Mouse (Mus musculus) urinary bladder, postnatal 25 days (tissue): ENCODE measurements around the gene 1700013G24Rik.

ENCODE experiments used
- DNase-seq: peaks from one replicate; pipeline ENCODE4 v3.0.0; 2022; ENCODE audit warnings: low spot score

The 1700013G24Rik gene

GRCm38 (mm10) chr4:137497367-137497766, 44.3 kb downstream of the 1700013G24Rik start:
- no peak for DNase-seq

DNA sequence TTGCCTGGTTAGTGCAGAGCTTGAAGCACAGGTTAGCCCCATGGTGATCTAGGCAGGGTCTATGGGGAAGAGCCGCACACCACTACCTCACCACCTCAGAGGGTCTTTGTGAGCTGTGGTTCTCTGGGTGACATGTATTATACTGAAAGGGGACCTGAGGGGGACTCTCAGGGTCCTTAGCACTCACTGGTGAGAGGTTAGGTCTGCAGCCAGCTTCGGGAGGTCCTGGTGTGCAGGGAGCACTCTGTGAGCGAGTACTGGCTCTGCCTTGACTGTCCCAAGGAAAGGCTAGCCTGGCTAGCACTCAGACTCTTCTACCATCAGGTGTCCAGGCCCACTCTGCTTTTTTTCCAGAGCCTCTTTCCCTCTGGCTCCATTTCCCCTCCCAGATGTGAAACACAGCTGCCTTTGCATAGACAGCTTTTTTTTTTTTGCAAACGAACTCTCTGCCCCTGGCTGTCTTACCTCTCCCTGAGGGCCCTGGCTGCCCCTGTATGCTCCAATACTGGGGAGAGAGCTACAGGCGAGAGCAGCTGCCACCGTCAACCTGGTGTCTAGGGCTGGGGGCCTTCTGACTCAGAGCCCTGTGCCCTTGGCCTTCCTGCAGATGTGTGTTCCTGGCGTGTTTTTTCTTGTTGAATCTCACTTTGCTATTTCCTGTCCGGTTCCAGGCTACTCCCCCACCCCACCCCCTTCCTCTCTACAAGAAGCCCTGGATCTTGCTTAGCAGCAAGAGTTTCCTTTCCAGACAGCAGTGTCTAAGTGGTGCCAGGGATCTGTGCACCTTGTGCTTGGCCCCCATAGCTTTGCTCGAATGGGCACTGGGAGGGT, 45.0 kb downstream of the 1700013G24Rik start:
- no peak for DNase-seq

DNA sequence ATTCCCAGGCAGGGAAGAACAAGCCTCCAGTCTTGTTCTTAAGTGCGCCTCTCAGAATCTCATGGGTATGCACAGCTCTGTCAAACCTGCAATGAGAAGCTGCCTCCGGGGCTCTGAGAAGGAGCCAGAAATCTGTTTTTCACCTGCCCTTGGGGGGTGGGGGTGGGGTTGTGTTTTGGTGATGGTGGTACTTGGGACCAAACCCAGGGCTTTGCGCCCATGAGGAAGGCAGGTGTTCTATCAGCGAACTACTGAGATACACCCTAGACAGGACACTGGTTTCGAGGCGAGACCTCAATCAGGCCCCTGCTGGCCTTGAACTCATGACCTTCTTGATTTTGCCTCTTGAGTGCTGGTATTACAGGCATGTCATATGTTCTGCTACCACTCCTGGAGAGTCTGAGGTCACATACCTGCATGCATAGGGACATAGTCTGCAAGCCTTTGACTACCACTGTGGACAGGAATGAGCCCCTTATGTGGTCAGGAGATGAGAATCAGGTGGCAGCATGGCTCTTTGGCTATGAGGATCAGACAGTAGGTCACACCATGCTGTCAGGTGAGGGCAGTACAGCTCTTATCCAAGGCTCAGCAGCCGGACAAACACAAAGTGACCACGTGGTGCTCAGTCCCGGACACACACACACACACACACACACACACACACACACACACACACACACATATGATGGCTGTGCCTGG, 45.9 kb downstream of the 1700013G24Rik start:
- DNase-seq: no peak

GRCm38 (mm10) chr4:137500149-137500548, 47.1 kb downstream of the 1700013G24Rik start:
- DNase-seq: no peak

GRCm38 (mm10) chr4:137500953-137501352, 47.9 kb downstream of the 1700013G24Rik start:
- DNase-seq: no peak

GRCm38 (mm10) chr4:137502183-137502582, 49.1 kb downstream of the 1700013G24Rik start:
- DNase-seq: no peak

GRCm38 (mm10) chr4:137502801-137503200, 49.7 kb downstream of the 1700013G24Rik start:
- DNase-seq: no peak

- no peak for DNase-seq
These were observed 50.5 kb downstream of the 1700013G24Rik start for GRCm38 (mm10) chr4:137503509-137503971.
